Mouse (Mus musculus) lung, postnatal 0 days (tissue): ENCODE data around the gene Kcnt2.

Experiments used
- CTCF ChIP-seq: IDR thresholded peaks from 2 replicates; pipeline ENCODE4 v1.5.1; 2016; ENCODE audit warnings: antibody characterized with exemption, mild to moderate bottlenecking
- EP300 ChIP-seq: IDR thresholded peaks from 2 replicates; pipeline ENCODE4 v1.6.1; 2016; ENCODE audit warnings: antibody characterized with exemption, mild to moderate bottlenecking, control low read depth

DNA sequence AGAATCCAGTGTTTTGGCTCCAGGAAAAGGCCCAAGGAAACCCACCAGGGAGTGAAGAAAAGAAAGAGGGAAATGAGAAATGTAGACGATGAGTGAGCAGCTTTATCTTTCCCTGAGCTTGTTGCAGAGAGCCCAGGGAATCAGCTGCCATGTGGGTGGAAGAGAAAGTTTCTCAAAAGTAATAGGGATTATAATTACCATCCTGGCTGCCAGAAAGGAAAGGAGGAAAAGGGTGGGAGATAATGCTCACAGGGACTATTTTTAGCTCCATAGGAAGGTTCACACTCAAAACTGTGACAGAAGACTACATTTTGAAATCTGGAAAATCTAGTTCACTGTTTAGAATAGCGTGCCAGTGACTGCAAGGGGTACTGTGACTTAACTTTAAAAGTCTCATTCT, 243.9 kb downstream of the Kcnt2 start:
- TF ChIP-seq EP300 (no peak), CTCF (no peak)
